Mouse (Mus musculus) bone marrow, adult 2 months (tissue): ENCODE data around the gene Bcas1. TPM values are rescaled to one million over a fixed set of nuclear protein-coding genes. Genes with fewer than 3 reads are reported as not detected.

Source experiments
- H3K27ac ChIP-seq: fragments of 200-500 bp; 2 replicates; pipeline ENCODE4 v1.5.1; 2012; ENCODE audit warnings: low read depth, mild to moderate bottlenecking, control low read depth, inconsistent platforms, low read length; ENCODE audit not compliant: control insufficient read depth, poor library complexity, insufficient read depth
- H3K4me1 ChIP-seq: fragments of 200-500 bp; 2 replicates; pipeline ENCODE4 v1.6.1; 2011; ENCODE audit warnings: low read length; ENCODE audit not compliant: control insufficient read depth, insufficient read depth
- H3K4me3 ChIP-seq: fragments of 200-500 bp; replicated peaks from 2 replicates; pipeline ENCODE3; 2011; ENCODE audit warnings: mild to moderate bottlenecking, low read depth, low read length, control low read depth; ENCODE audit not compliant: control insufficient read depth
- CTCF ChIP-seq: fragments of 200-500 bp; IDR thresholded peaks from 2 replicates; pipeline ENCODE4 v1.5.1; 2011; ENCODE audit warnings: low read length, control low read depth; ENCODE audit not compliant: control insufficient read depth, insufficient read depth
- POLR2A ChIP-seq: fragments of 200-500 bp; IDR thresholded peaks from 2 replicates; pipeline ENCODE4 v1.6.1; 2011; ENCODE audit warnings: low read depth, mild to moderate bottlenecking, control low read depth, low read length, borderline replicate concordance; ENCODE audit not compliant: control insufficient read depth
- WGBS: fragments of 180-500 bp; shearing (Covaris S2); methylation state at CpG from one replicate; pipeline ENCODE4 v1.1.7; 2018; 5-methylcytosine and 5-hydroxymethylcytosine counted together
- polyA plus RNA-seq: library from polyadenylated mRNA; stranded (reverse); fragments of >200 nt; gene quantifications from 2 replicates; pipeline ENCODE4 v1.2.4, GENCODE M21; 2011; ENCODE audit warnings: low replicate concordance; ENCODE audit not compliant: missing spikeins, insufficient read depth, insufficient read length

Bcas1 gene
- polyA plus RNA-seq: 2.4 TPM in 1 of 2 replicates, not detected in the other

GRCm38 (mm10) chr2:170427704-170428103 is at the start of gene Bcas1:
Gene Bcas1, minus strand, starts transcription at chr2:170427845.
- H3K4me3 ChIP-seq: no peak within 1 kb of the TSS
- WGBS: 80% methylated on average over 8 of the region's 8 CpGs
- H3K27ac ChIP-seq: no peak within 1 kb of the TSS
- no peaks in the 10 kb centered on the region for H3K4me1 ChIP-seq
- no peak for TF ChIP-seq POLR2A

- TF ChIP-seq CTCF (no peak), POLR2A (no peak)
- H3K4me1 ChIP-seq: no peaks in the 10 kb centered on the region
- no peak overlapping the region for H3K4me3 ChIP-seq
- WGBS: 88% methylated on average over 8 of the region's 8 CpGs
- H3K27ac ChIP-seq: no peak overlapping the region
Observed at GRCm38 (mm10) chr2:170476643-170477042, 49.0 kb upstream of the Bcas1 start.

- H3K27ac ChIP-seq: no peak overlapping the region
- no peak overlapping the region for H3K4me3 ChIP-seq
- H3K4me1 ChIP-seq: no peaks in the 10 kb centered on the region
- peak; percentile 56 for TF ChIP-seq CTCF
- TF ChIP-seq POLR2A: no peak
- 53% methylated on average over 11 of the region's 11 CpGs for WGBS
Observed at GRCm38 (mm10) chr2:170476215-170476614, 48.6 kb upstream of the Bcas1 start.

GRCm38 (mm10) chr2:170475164-170475563 is 47.5 kb upstream of the Bcas1 start:
- no peak overlapping the region for H3K4me3 ChIP-seq
- H3K4me1 ChIP-seq: no peaks in the 10 kb centered on the region
- TF ChIP-seq CTCF: no peak
- TF ChIP-seq POLR2A: no peak
- no peak overlapping the region for H3K27ac ChIP-seq
- 87% methylated on average over 3 of the region's 3 CpGs for WGBS

- TF ChIP-seq CTCF (no peak), POLR2A (no peak)
- Histone ChIP-seq H3K4me3 (no peak overlapping the region), H3K27ac (no peak overlapping the region), H3K4me1 (no peaks in the 10 kb centered on the region)
- WGBS: 86% methylated on average over 5 of the region's 5 CpGs
Observed at GRCm38 (mm10) chr2:170474125-170474524, 46.5 kb upstream of the Bcas1 start.

GRCm38 (mm10) chr2:170470591-170470990 is 42.9 kb upstream of the Bcas1 start:
- Histone ChIP-seq H3K27ac (no peak overlapping the region), H3K4me3 (no peak overlapping the region), H3K4me1 (no peaks in the 10 kb centered on the region)
- TF ChIP-seq CTCF: no peak
- TF ChIP-seq POLR2A: no peak
- 63% methylated on average over 5 of the region's 5 CpGs for WGBS

GRCm38 (mm10) chr2:170469616-170470308 is 42.1 kb upstream of the Bcas1 start:
- 2% methylated on average over 10 of the region's 10 CpGs for WGBS
- TF ChIP-seq POLR2A (no peak), CTCF (no peak)
- H3K4me1 ChIP-seq: no peaks in the 10 kb centered on the region

GRCm38 (mm10) chr2:170468009-170468408 is 40.4 kb upstream of the Bcas1 start:
- no peak overlapping the region for H3K27ac ChIP-seq
- H3K4me3 ChIP-seq: no peak overlapping the region
- H3K4me1 ChIP-seq: no peaks in the 10 kb centered on the region
- TF ChIP-seq CTCF (no peak), POLR2A (no peak)

More at GRCm38 (mm10) chr2:170469616-170470308, 42.1 kb upstream of the Bcas1 start:
- Histone ChIP-seq H3K4me3 (no peak overlapping the region), H3K27ac (no peak overlapping the region)

GRCm38 (mm10) chr2:170464817-170465216 is 37.2 kb upstream of the Bcas1 start:
- no peak for TF ChIP-seq POLR2A
- no peak for TF ChIP-seq CTCF
- 66% methylated on average over 2 of the region's 4 CpGs for WGBS
- no peak overlapping the region for H3K27ac ChIP-seq
- no peak overlapping the region for H3K4me3 ChIP-seq
- H3K4me1 ChIP-seq: peaks cover under 1% of the 10 kb centered on the region; the same call in 1 of the 2 replicates
